Mouse (Mus musculus) heart, adult 2 months (tissue): ENCODE measurements at regions not wholly inside any gene's neighbourhood (a gene's known extent, or its start where the extent isn't known, plus 50 kb on each side); places are given as distances from the start of the nearest gene placed in this dataset.

Source experiments
- CTCF ChIP-seq: fragments of 200-600 bp; IDR thresholded peaks from 2 replicates; pipeline ENCODE4 v1.8.1; 2022; ENCODE audit warnings: antibody characterized with exemption, mild to moderate bottlenecking, moderate library complexity
- EP300 ChIP-seq: fragments of 200-500 bp; IDR thresholded peaks from 2 replicates; pipeline ENCODE4 v1.6.1; 2011; ENCODE audit warnings: low read depth, low read length, control low read depth; ENCODE audit not compliant: insufficient read depth

DNA sequence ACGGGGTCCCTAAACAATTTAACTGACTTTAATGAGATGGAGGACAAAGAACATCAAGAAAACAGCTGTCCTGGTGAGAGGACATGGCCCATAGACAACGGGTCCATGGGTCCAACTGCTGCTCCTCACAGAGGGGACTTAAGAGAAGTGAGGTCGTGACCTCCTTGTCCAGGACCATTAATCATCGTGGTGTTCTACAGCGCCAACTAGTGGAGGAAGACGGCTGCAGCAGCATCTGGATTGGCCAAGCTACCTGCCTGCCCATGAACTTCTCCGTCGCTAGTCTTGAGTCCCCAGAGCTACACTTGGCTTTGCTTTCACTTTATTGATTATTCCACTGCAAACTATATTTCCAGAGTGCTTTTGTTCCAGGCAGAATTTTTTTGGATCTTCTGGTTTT, 86.6 kb upstream of the A230072I06Rik start:
- TF ChIP-seq CTCF (peak; percentile 58), EP300 (no peak)
